Mouse (Mus musculus) spleen, adult 2 months (tissue): ENCODE data around the gene Nkx3-2.

Experiments
- CTCF ChIP-seq: fragments of 200-500 bp; IDR thresholded peaks from 2 replicates; pipeline ENCODE4 v1.5.1; 2011; ENCODE audit warnings: mild to moderate bottlenecking, inconsistent platforms; ENCODE audit not compliant: insufficient read depth, insufficient read length, insufficient replicate concordance; ENCODE audit errors: extremely low read depth
- POLR2A ChIP-seq: fragments of 200-500 bp; IDR thresholded peaks from 2 replicates; pipeline ENCODE4 v1.6.1; 2011; ENCODE audit warnings: low read depth, low read length, inconsistent platforms

DNA sequence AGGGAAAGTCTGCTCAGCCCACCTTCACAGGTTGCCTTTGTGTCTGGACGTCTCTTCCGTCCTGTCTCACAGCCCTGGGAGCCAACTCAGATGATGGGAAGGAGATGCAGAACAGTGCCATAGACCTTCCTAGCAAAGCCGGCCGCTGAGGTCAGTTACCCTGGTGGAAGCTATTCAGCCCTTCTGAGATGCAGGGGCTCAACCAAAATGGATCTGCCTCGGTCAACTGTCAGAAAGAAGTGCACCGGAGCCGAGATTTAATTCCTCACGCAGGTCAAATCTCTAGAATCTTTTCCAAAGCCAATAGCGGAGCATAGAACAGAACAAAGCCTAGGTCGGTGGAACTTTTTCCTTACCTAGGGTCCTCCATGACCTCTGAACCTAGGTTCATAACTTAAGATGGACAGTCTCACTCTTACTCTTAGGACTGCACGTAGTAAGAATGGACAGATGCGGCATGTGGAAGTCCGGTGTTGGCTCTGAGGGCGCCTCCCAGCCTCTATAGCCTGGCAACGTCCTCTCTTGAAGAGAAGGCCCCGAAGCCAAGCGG is 10.0 kb downstream of the Nkx3-2 start:
- TF ChIP-seq CTCF: no peak
- TF ChIP-seq POLR2A: no peak
